Mouse (Mus musculus): ENCODE data around the gene Gm9958.

Gm9958 gene

DNA sequence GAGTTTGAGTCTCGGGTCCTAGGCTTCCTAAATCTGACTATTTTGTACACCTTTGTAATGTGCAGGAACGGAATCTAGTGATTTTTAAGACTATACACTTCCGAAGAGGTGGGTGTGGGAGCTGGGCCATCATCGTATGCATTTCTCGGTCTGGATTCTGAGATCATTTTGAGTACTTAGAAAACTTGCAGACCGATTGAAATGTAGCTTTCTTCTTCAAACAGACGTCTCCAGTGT is at the start of gene Gm9958:
TSS of gene Gm9958 (plus strand) at position 138 of the 237 bp plus-strand sequence.
- WGBS, result 0% methylated on average over 7 of the region's 7 CpGs

- WGBS, result 27% methylated on average over 1 of the region's 1 CpGs
These were observed 35.9 kb upstream of the Gm9958 start for GRCm38 (mm10) chr5:90331071-90331470.

DNA sequence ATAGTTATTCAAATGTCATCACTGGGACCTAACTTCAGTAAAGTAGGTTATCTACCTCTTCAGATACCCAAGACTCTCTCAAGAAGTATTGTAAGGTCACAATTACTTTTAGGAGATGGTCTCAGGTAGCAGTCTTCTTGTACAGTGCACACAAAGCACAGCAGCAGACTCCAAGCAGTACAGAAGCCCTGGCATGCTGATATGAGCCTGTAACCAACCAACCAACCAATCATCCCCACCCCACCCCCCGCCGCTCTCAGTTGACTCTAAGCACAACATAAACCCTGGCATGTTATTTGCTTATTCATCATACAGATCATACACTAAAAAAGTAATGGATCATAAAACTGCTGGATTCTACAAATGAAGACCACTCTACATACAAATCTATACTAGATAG is 34.5 kb upstream of the Gm9958 start:
- WGBS, result 97% methylated on average over 2 of the region's 2 CpGs

DNA sequence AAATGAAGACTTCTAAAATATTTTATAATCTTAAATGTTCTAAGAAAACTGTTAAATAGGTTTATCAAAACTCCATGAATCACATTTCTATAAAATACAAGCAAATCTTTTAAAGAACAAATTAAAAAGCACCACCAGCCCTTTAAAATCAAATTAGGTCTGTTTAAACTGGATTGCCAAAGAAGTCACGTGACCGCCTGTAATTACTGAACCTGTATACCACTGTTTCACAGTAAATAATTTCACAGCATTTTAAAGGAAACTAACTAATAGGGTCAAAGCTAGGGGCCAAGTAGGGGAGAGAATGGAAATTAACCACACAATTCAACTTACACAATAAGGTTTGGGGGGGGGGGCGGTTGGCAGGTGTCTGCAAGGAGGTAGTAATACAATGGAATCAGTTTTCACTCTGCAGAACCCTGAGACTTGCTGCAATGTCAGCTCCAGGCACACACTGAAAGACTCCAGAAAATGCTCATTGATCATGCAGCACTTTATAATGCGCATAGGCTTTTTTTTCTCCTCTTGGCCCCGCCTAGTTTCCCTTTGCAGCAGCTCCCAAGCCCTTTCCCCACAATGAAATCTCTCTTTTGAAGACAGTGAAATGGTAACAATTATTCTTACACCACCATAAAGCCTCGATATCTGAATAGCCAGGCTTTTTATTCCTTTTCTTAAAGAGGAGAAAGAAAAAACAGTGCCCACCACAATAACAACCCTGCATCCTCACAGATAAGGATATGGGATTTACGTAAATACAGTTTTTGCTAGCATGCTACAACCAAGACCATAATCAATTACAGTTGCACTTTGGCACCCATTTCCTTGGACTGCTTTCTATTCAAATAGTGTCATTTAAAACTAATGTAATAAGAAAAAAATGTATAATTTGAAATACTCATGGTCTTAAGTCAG is 28.6 kb upstream of the Gm9958 start:
- 30% methylated on average over 7 of the region's 7 CpGs for WGBS

- WGBS, result under 1% methylated on average over 5 of the region's 5 CpGs
These were observed 27.7 kb upstream of the Gm9958 start for GRCm38 (mm10) chr5:90339129-90339952.

- 67% methylated on average over 1 of the region's 1 CpGs for WGBS
These were observed 27.1 kb upstream of the Gm9958 start for GRCm38 (mm10) chr5:90339953-90340343.

- WGBS, result 28% methylated on average over 4 of the region's 4 CpGs
These were observed 26.2 kb upstream of the Gm9958 start for GRCm38 (mm10) chr5:90340847-90341246.

- 97% methylated on average over 3 of the region's 3 CpGs for WGBS
These were observed 20.1 kb upstream of the Gm9958 start for GRCm38 (mm10) chr5:90346877-90347276.

DNA sequence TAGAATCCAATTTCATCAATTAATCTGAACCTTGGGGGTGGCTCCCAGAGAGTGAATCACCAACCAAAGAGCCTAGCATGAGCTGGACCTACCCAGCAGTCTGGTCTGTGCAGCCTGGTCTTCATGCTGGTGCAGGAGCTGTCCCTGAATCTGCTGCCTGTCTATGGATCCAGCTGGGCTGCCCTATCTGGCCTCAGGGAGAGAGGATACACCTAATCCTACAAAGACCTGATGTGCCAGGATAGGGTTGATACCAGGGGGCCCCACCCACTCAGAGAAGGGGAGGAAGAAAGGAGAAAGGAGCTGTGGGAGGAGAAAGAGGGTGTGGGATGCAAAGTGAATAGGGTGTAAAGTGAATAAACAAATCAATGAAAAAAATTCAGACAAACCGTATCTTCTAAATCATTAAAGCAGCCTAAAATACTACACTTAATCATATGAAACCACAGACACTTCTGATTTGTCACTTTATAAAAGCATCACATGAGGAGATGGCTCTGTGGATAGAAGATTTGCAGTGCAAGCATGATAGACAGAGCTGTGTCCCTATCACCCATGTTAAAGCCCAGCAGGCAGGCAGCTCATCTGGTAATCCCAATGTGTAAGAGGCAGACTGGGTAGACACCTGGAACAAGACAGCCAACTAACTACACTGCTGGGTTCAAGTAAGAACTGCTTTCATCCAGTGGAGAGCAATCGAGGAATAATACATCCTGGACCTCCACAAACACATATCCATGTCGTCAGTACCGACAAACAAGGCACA is 13.3 kb upstream of the Gm9958 start:
- 80% methylated on average over 4 of the region's 4 CpGs for WGBS

DNA sequence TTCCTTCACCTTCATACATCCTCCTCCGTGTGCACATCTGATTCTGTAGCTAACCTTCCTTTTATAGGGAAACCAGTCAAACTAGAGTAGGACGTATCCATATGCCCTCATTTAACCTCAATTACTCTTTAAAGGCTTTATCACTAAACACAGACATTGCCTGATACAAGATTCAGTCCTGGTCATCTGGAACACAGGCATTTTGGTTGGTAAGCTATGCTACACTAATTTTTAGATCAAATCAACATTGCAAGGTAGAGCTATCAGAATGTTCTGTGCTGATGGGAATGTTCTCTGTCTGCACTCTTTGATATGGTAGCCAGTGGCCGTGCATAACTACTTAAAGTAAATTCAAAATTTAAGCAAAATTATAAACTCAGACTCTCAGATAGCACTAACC is 11.2 kb upstream of the Gm9958 start:
- 74% methylated on average over 3 of the region's 3 CpGs for WGBS

- 3% methylated on average over 6 of the region's 6 CpGs for WGBS
These were observed 2.5 kb upstream of the Gm9958 start for GRCm38 (mm10) chr5:90364526-90364925.

- 1% methylated on average over 58 of the region's 61 CpGs for WGBS
These were observed 1.7 kb upstream of the Gm9958 start for GRCm38 (mm10) chr5:90365141-90365951.

GRCm38 (mm10) chr5:90366121-90367066 is 610 bp upstream of the Gm9958 start, which contains the start of gene Ankrd17:
Ankrd17 (minus strand) TSS chr5:90366577.
- under 1% methylated on average over 94 of the region's 104 CpGs for WGBS

GRCm38 (mm10) chr5:90370401-90370800 is 3.4 kb downstream of the Gm9958 start:
- 89% methylated on average over 5 of the region's 5 CpGs for WGBS

GRCm38 (mm10) chr5:90373708-90374107 is 6.7 kb downstream of the Gm9958 start:
- WGBS, result 86% methylated on average over 4 of the region's 4 CpGs

GRCm38 (mm10) chr5:90381458-90381857 is 14.5 kb downstream of the Gm9958 start:
- WGBS, result 29% methylated on average over 4 of the region's 4 CpGs

DNA sequence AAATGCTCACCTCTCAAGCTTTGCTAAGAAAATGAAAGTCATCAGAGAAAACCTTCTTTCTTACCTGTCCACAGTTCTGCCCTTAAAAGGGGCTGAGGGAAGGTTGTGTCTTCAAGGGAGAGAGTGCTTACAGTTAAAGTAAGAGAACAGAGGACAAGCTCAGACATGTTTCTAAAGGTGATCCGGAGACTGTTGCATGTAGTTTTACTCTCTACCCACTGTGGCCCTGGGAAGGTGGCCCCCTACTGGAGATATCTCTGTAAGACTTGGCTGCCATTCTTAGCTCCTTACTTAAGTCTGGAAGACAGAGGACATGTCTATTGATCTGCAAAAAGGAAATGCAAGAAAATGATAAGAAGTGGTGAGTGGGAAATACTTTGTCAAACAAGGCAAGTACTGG is 16.1 kb downstream of the Gm9958 start:
- WGBS, result 26% methylated on average over 1 of the region's 1 CpGs

- WGBS, result 36% methylated on average over 5 of the region's 5 CpGs
These were observed 26.8 kb downstream of the Gm9958 start for GRCm38 (mm10) chr5:90393764-90394163.

- WGBS, result 75% methylated on average over 4 of the region's 4 CpGs
These were observed 27.3 kb downstream of the Gm9958 start for GRCm38 (mm10) chr5:90394322-90394721.

DNA sequence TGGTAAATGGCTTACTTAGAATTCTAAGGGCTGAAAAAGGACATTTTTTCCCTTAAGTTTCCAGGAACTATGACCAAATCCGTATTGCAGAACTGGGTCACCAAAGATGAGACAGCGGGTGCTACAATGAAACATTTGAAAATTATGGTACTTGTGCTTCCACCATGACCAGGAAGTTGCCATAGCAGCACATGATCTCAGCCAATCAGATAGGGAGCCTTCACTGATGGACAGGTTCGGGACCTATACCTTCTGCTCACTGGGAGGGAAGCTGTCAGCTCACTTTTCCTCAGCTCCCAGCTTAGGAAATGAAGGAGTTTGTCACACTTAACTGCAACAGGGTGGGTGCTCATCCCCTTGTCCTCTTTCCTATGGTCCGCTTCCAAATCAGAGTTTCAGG is 29.8 kb downstream of the Gm9958 start:
- WGBS, result 70% methylated on average over 4 of the region's 4 CpGs
